Mouse (Mus musculus) adipocyte (in vitro differentiated cells): ENCODE results near the gene Nxf1.
A peak's percentile ranks its signal among the peaks of the same experiment; 100 is the strongest.

Source experiments
- DNase-seq: peaks from one replicate; pipeline ENCODE4 v3.0.0-alpha.2; 2016; ENCODE audit warnings: low spot score

The Nxf1 gene

DNA sequence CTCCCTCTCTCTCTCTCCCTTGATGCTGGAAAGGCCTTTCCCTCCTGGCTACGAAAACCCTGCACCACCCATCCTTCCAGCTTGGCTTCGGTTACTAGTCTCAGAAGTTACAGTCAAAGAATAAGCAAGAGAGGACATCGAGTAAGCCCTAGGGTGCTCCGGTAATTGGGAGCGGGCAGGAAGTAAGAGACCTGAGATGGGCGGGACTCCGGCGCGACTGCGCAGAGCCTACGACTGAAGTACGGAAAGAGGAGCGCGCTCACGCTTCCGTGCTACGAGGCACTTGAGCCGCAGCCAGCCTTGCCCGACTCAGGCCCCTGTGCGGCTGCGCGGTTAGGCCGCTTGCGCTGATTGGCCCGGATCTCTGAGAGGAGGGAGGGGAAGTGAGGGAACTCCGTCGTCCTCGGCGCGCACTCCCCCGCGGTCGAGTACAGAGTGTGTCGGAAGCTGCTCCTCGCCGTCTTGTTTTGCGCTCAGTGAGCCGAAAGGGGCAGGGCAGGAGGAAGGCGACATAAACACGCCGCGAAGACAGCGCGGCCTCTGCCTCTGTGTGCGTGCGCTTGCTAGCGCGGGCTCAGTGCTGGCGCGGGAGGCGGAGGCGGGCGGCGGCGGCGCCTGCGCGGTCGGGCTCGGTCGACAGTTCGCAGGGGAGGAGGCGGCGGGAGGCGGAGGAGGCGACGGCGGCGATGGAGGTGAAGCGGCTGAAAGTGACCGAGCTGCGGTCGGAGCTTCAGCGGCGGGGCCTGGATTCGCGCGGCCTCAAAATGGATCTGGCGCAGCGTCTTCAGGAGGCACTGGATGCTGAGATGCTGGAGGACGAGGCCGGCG, 62.9 kb downstream of the Nxf1 start, which contains the start of gene Hnrnpul2:
TSS of gene Hnrnpul2 (plus strand) at position 415 of the 828 bp plus-strand sequence.
- DNase-seq = peak; percentile 100
